Mouse (Mus musculus): ENCODE results near the gene Ppp4c. TPM values are rescaled to one million over a fixed set of nuclear protein-coding genes. Genes with fewer than 3 reads are reported as not detected.

Ppp4c gene
- polyA plus RNA-seq, 2 experiments: 238 to 268 TPM

GRCm38 (mm10) chr7:126808703-126809455 lies 16.6 kb upstream of the Ppp4c start:
- under 1% methylated on average over 40 of the region's 43 CpGs for WGBS
- H3K27ac ChIP-seq (replicated peaks; ENCODE audit: low read depth, low read length): peak overlapping the region; percentile 45
- peaks cover 5% of the 10 kb centered on the region; the same call in 1 of the 2 replicates for H3K36me3 ChIP-seq (ENCODE audit: control insufficient read depth, insufficient read depth, low read length)
- no peaks in the 10 kb centered on the region for H3K9me3 ChIP-seq (ENCODE audit: control insufficient read depth, low read length)
- DNase-seq (ENCODE audit: low spot score): peak; percentile 93
- H3K9ac ChIP-seq (ENCODE audit: low read depth, low read length, severe bottlenecking): peak overlapping the region; percentile 74
- no peaks in the 10 kb centered on the region for H3K27me3 ChIP-seq (ENCODE audit: control insufficient read depth, insufficient read depth, low read length)
- 0 out of 2 replicates have a peak, but pooled peaks have one; percentile 17 for TF ChIP-seq POLR2A (IDR thresholded peaks at IDR 0.05; ENCODE audit: borderline replicate concordance, extremely low read depth, insufficient read depth, insufficient read length)
- ATAC-seq (ENCODE audit: low FRiP score, low read depth): peak; percentile 96
- peaks cover 14% of the 10 kb centered on the region for H3K4me1 ChIP-seq (ENCODE audit: control insufficient read depth, insufficient read depth, low read length)
- peak overlapping the region; percentile 59 for H3K4me3 ChIP-seq (replicated peaks; ENCODE audit: low read length)
- H3K4me2 ChIP-seq (replicated peaks; ENCODE audit: low read depth, low read length, severe bottlenecking): peak overlapping the region; percentile 78

- 78% methylated on average over 4 of the region's 4 CpGs for WGBS
- DNase-seq (ENCODE audit: low spot score): no peak
- H3K4me3 ChIP-seq (replicated peaks; ENCODE audit: low read length): no peak overlapping the region
- no peak for TF ChIP-seq POLR2A (IDR thresholded peaks at IDR 0.05; ENCODE audit: borderline replicate concordance, extremely low read depth, insufficient read depth, insufficient read length)
- no peak for ATAC-seq (ENCODE audit: low FRiP score, low read depth)
- H3K9me3 ChIP-seq (ENCODE audit: control insufficient read depth, low read length): no peaks in the 10 kb centered on the region
- H3K4me2 ChIP-seq (replicated peaks; ENCODE audit: low read depth, low read length, severe bottlenecking): peak overlapping the region; percentile 78
- peaks cover 14% of the 10 kb centered on the region for H3K4me1 ChIP-seq (ENCODE audit: control insufficient read depth, insufficient read depth, low read length)
- peak overlapping the region; percentile 74; the same call in 1 of the 2 replicates for H3K9ac ChIP-seq (ENCODE audit: low read depth, low read length, severe bottlenecking)
- no peaks in the 10 kb centered on the region for H3K27me3 ChIP-seq (ENCODE audit: control insufficient read depth, insufficient read depth, low read length)
- H3K36me3 ChIP-seq (ENCODE audit: control insufficient read depth, insufficient read depth, low read length): peaks cover 16% of the 10 kb centered on the region; the same call in 1 of the 2 replicates
- H3K27ac ChIP-seq (replicated peaks; ENCODE audit: low read depth, low read length): peak overlapping the region; percentile 26; the same call in 1 of the 2 replicates
Observed at GRCm38 (mm10) chr7:126807405-126807804, 15.1 kb upstream of the Ppp4c start.

- 71% methylated on average over 6 of the region's 6 CpGs for WGBS
- Histone ChIP-seq H3K4me2 (replicated peaks; ENCODE audit: low read depth, low read length, severe bottlenecking) (no peak overlapping the region), H3K4me3 (replicated peaks; ENCODE audit: low read length) (no peak overlapping the region), H3K9me3 (ENCODE audit: control insufficient read depth, low read length) (no peaks in the 10 kb centered on the region), H3K27me3 (ENCODE audit: control insufficient read depth, insufficient read depth, low read length) (no peaks in the 10 kb centered on the region), H3K9ac (ENCODE audit: low read depth, low read length, severe bottlenecking) (no peak overlapping the region), H3K4me1 (ENCODE audit: control insufficient read depth, insufficient read depth, low read length) (peaks cover 14% of the 10 kb centered on the region), H3K36me3 (ENCODE audit: control insufficient read depth, insufficient read depth, low read length) (peaks cover 18% of the 10 kb centered on the region; the same call in 1 of the 2 replicates), H3K27ac (replicated peaks; ENCODE audit: low read depth, low read length) (no peak overlapping the region)
- no peak for TF ChIP-seq POLR2A (IDR thresholded peaks at IDR 0.05; ENCODE audit: borderline replicate concordance, extremely low read depth, insufficient read depth, insufficient read length)
- no peak for ATAC-seq (ENCODE audit: low FRiP score, low read depth)
- DNase-seq (ENCODE audit: low spot score): no peak
Observed at GRCm38 (mm10) chr7:126806956-126807355, 14.7 kb upstream of the Ppp4c start.

GRCm38 (mm10) chr7:126803751-126804150 lies 11.5 kb upstream of the Ppp4c start:
- TF ChIP-seq POLR2A (IDR thresholded peaks at IDR 0.05; ENCODE audit: borderline replicate concordance, extremely low read depth, insufficient read depth, insufficient read length): no peak
- Histone ChIP-seq H3K27ac (replicated peaks; ENCODE audit: low read depth, low read length) (no peak overlapping the region), H3K9me3 (ENCODE audit: control insufficient read depth, low read length) (no peaks in the 10 kb centered on the region), H3K4me1 (ENCODE audit: control insufficient read depth, insufficient read depth, low read length) (peaks cover 24% of the 10 kb centered on the region), H3K4me3 (replicated peaks; ENCODE audit: low read length) (no peak overlapping the region), H3K36me3 (ENCODE audit: control insufficient read depth, insufficient read depth, low read length) (peaks cover 20% of the 10 kb centered on the region), H3K27me3 (ENCODE audit: control insufficient read depth, insufficient read depth, low read length) (no peaks in the 10 kb centered on the region), H3K4me2 (replicated peaks; ENCODE audit: low read depth, low read length, severe bottlenecking) (no peak overlapping the region), H3K9ac (ENCODE audit: low read depth, low read length, severe bottlenecking) (no peak overlapping the region; the same call in 1 of the 2 replicates)
- ATAC-seq (ENCODE audit: low FRiP score, low read depth) (no peak), DNase-seq (ENCODE audit: low spot score) (no peak)

- ATAC-seq (ENCODE audit: low FRiP score, low read depth) (no peak), DNase-seq (ENCODE audit: low spot score) (no peak)
- H3K9me3 ChIP-seq (ENCODE audit: control insufficient read depth, low read length): no peaks in the 10 kb centered on the region
- H3K27ac ChIP-seq (replicated peaks; ENCODE audit: low read depth, low read length): no peak overlapping the region
- WGBS: 85% methylated on average over 6 of the region's 6 CpGs
- H3K4me2 ChIP-seq (replicated peaks; ENCODE audit: low read depth, low read length, severe bottlenecking): no peak overlapping the region
- H3K27me3 ChIP-seq (ENCODE audit: control insufficient read depth, insufficient read depth, low read length): no peaks in the 10 kb centered on the region
- H3K36me3 ChIP-seq (ENCODE audit: control insufficient read depth, insufficient read depth, low read length): peaks cover 20% of the 10 kb centered on the region
- TF ChIP-seq POLR2A (IDR thresholded peaks at IDR 0.05; ENCODE audit: borderline replicate concordance, extremely low read depth, insufficient read depth, insufficient read length): no peak
- no peak overlapping the region; the same call in 1 of the 2 replicates for H3K9ac ChIP-seq (ENCODE audit: low read depth, low read length, severe bottlenecking)
- no peak overlapping the region for H3K4me3 ChIP-seq (replicated peaks; ENCODE audit: low read length)
- peaks cover 20% of the 10 kb centered on the region for H3K4me1 ChIP-seq (ENCODE audit: control insufficient read depth, insufficient read depth, low read length)
Observed at GRCm38 (mm10) chr7:126803181-126803580, 10.9 kb upstream of the Ppp4c start.

All from limb, embryonic 14.5 days (tissue).